ENCODE assay signal across 8 mouse cellular contexts in genomic region chr5:118635476-118636187, GRCm38 (mm10).
DNase-seq lines count a peak whose midpoint lies in the region; ATAC-seq lines count a peak whose summit lies in the region.
"Had no signal": no experiment of that assay in that cellular context is flagged by ENCODE, and none has a peak within 500 bp of the region (broad histone marks: within the 10 kb centered on the region; RNA-seq: fewer than 3 reads in every experiment).

No protein-coding gene starts in this region.

- WGBS in embryonic facial prominence, embryonic 11.5 days: 7% methylated on average over 11 of the region's 11 CpGs
- WGBS in hindbrain, embryonic 12.5 days: 18% methylated on average over 11 of the region's 11 CpGs
- WGBS in neural tube, embryonic 13.5 days: 18% methylated on average over 11 of the region's 11 CpGs

- H3K27me3 ChIP-seq in embryonic facial prominence, embryonic 11.5 days (ENCODE audit: control insufficient read depth, insufficient read depth, low read length): no peaks in the 10 kb centered on the region
- no peaks in the 10 kb centered on the region for H3K27me3 ChIP-seq in hindbrain, embryonic 12.5 days
- H3K27me3 ChIP-seq in neural tube, embryonic 13.5 days: no peaks in the 10 kb centered on the region

- no peak overlapping the region for H3K9ac ChIP-seq in embryonic facial prominence, embryonic 11.5 days (replicated peaks; ENCODE audit: low read length)
- H3K9ac ChIP-seq in hindbrain, embryonic 12.5 days: no peak overlapping the region
- no peak overlapping the region for H3K9ac ChIP-seq in neural tube, embryonic 13.5 days

- H3K27ac ChIP-seq in embryonic facial prominence, embryonic 11.5 days (replicated peaks; ENCODE audit: low read depth, low read length): peak overlapping the region; percentile 43; the same call in 1 of the 2 replicates
- peak overlapping the region; percentile 73 for H3K27ac ChIP-seq in hindbrain, embryonic 12.5 days
- H3K27ac ChIP-seq in neural tube, embryonic 13.5 days (replicated peaks): peak overlapping the region; percentile 56; the same call in 1 of the 2 replicates

- DNase-seq in kidney, postnatal 10 days: peak; percentile 46
- no peak for DNase-seq in kidney, adult 8-10 months
- peak; percentile 48 for DNase-seq in embryonic facial prominence, embryonic 11.5 days (ENCODE audit: low spot score)
- DNase-seq in cerebellum, adult 18-20 months: no peak
- no peak for DNase-seq in spleen, postnatal 10 days (ENCODE audit: low spot score in 2 of 2)
- DNase-seq: lung, adult 18-20 months had no signal

- no peak overlapping the region for H3K4me3 ChIP-seq in embryonic facial prominence, embryonic 11.5 days (ENCODE audit: low read depth, low read length)
- H3K4me3 ChIP-seq in hindbrain, embryonic 12.5 days: no peak overlapping the region
- no peak overlapping the region for H3K4me3 ChIP-seq in neural tube, embryonic 13.5 days

- H3K4me1 ChIP-seq in embryonic facial prominence, embryonic 11.5 days (ENCODE audit: control insufficient read depth, insufficient read depth, low read length): no peaks in the 10 kb centered on the region; the same call in 1 of the 2 replicates
- peaks cover 42% of the 10 kb centered on the region for H3K4me1 ChIP-seq in hindbrain, embryonic 12.5 days
- peaks cover 56% of the 10 kb centered on the region for H3K4me1 ChIP-seq in neural tube, embryonic 13.5 days (replicated peaks)

- no peak; the same call in 1 of the 2 replicates for ATAC-seq in embryonic facial prominence, embryonic 11.5 days (replicated peaks; ENCODE audit: insufficient number of reproducible peaks, low FRiP score, low TSS enrichment, low read depth)
- peak; percentile 61 for ATAC-seq in hindbrain, embryonic 12.5 days (ENCODE audit: low FRiP score)
- no peak for ATAC-seq in neural tube, embryonic 13.5 days (ENCODE audit: low read depth)

- H3K4me2 ChIP-seq in embryonic facial prominence, embryonic 11.5 days (ENCODE audit: low read depth, low read length): no peak overlapping the region
- 0 out of 2 replicates have a peak overlapping the region, but pooled peaks have one; percentile 7 for H3K4me2 ChIP-seq in hindbrain, embryonic 12.5 days (replicated peaks)
- no peak overlapping the region for H3K4me2 ChIP-seq in neural tube, embryonic 13.5 days

- no peaks in the 10 kb centered on the region for H3K9me3 ChIP-seq in embryonic facial prominence, embryonic 11.5 days (replicated peaks; ENCODE audit: control insufficient read depth, low read length)
- H3K9me3 ChIP-seq in hindbrain, embryonic 12.5 days (replicated peaks): no peaks in the 10 kb centered on the region
- no peaks in the 10 kb centered on the region for H3K9me3 ChIP-seq in neural tube, embryonic 13.5 days

- no peaks in the 10 kb centered on the region for H3K36me3 ChIP-seq in embryonic facial prominence, embryonic 11.5 days (replicated peaks; ENCODE audit: control insufficient read depth, insufficient read depth, low read depth, low read length)
- no peaks in the 10 kb centered on the region for H3K36me3 ChIP-seq in hindbrain, embryonic 12.5 days
- no peaks in the 10 kb centered on the region for H3K36me3 ChIP-seq in neural tube, embryonic 13.5 days

Comparison
In these comparisons a context has a peak if more than half of its experiments do, and no peak if none do; other contexts are left out.
1. DNase-seq: peak in kidney, postnatal 10 days (single experiment) and embryonic facial prominence, embryonic 11.5 days (single experiment); none in kidney, adult 8-10 months (0 of 2), cerebellum, adult 18-20 months (0 of 2) and spleen, postnatal 10 days (0 of 2).
2. Peak in every context shown above with its lines, with median percentiles within 50 percentile points of each other: H3K27ac ChIP-seq.